Comparison of ENCODE assay signal across 11 mouse cellular contexts in the genomic region with DNA sequence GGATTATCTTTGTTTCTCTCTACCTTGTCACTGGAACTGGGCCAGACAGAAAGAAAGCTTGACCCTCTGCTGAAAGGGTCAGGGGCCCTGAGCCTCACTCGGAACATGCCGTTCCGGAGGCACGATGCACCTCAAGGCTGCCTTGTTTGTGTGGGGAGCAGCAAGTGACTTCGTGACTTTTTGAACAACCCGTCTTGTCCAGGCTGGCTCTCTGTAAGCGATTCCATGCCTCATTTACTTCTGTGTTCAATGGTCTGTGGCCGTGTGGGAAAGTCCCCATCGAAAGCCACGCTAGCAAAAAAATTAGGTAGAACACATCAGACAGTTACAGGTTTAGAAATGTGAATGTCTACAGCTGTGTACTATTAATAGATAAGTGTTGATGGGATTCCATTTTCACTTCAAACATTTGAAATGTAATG.
DNase-seq lines count a peak whose midpoint lies in the region; ATAC-seq and TF ChIP-seq lines count a peak whose summit lies in the region.
"Had no signal": no experiment of that assay in that cellular context is flagged by ENCODE, and none has a peak within 500 bp of the region (broad histone marks: within the 10 kb centered on the region; RNA-seq: fewer than 3 reads in every experiment).

No protein-coding gene starts in this region.

- H3K27ac ChIP-seq in heart, postnatal 0 days (ENCODE audit: low read depth): no peak overlapping the region
- no peak overlapping the region for H3K27ac ChIP-seq in neural tube, embryonic 11.5 days (ENCODE audit: low read depth, low read length)
- H3K27ac ChIP-seq: liver, embryonic 12.5 days; midbrain, embryonic 12.5 days had no signal

- POLR2A ChIA-PET in Patski (lab: Charles Lee): no interaction called here

- CTCF ChIA-PET in Patski (lab: Charles Lee): no interaction called here

- peaks cover 10% of the 10 kb centered on the region; the same call in 1 of the 2 replicates for H3K4me1 ChIP-seq in heart, postnatal 0 days (ENCODE audit: control insufficient read depth, insufficient read depth)
- H3K4me1 ChIP-seq in neural tube, embryonic 11.5 days (ENCODE audit: control insufficient read depth, insufficient read depth, low read length): peaks cover 12% of the 10 kb centered on the region
- H3K4me1 ChIP-seq: liver, embryonic 12.5 days had no signal

- no peaks in the 10 kb centered on the region for H3K9me3 ChIP-seq in heart, postnatal 0 days (replicated peaks; ENCODE audit: control insufficient read depth, low read length)
- no peaks in the 10 kb centered on the region for H3K9me3 ChIP-seq in neural tube, embryonic 11.5 days (ENCODE audit: control insufficient read depth, low read length)
- H3K9me3 ChIP-seq: liver, embryonic 12.5 days; midbrain, embryonic 12.5 days had no signal

- no peak for DNase-seq in heart, postnatal 0 days (ENCODE audit: low spot score)
- DNase-seq in heart, postnatal 25 days (ENCODE audit: low spot score): no peak
- DNase-seq in Patski (ENCODE audit: low read depth, low spot score): no peak
- peak; percentile 51 for DNase-seq in induced T-regulatory cell, adult 2 months (ENCODE audit: low read depth)
- DNase-seq in neural tube, embryonic 11.5 days (ENCODE audit: low spot score): peak; percentile 40
- DNase-seq in cerebellum, adult 9-11 months: no peak
- no peak for DNase-seq in lung, postnatal 4 days
- no peak for DNase-seq in spleen, postnatal 4 days (ENCODE audit: low spot score in 2 of 2)
- DNase-seq: right cerebral cortex, postnatal 4 days had no signal

- no peak overlapping the region for H3K9ac ChIP-seq in heart, postnatal 0 days (replicated peaks; ENCODE audit: low read depth, low read length)
- H3K9ac ChIP-seq in neural tube, embryonic 11.5 days (ENCODE audit: low read length): no peak overlapping the region
- H3K9ac ChIP-seq: liver, embryonic 12.5 days; midbrain, embryonic 12.5 days had no signal

- 30% methylated on average over 10 of the region's 10 CpGs for WGBS in heart, postnatal 0 days
- 34% methylated on average over 10 of the region's 10 CpGs for WGBS in neural tube, embryonic 11.5 days

- in situ Hi-C loops in Patski (cut with MboI; ENCODE audit: low pct_unique_long_range_greater_than_20kb): loop anchor here (10.0 kb wide), 1 partner anchor 135 kb away; the partner anchor contains the start of gene Sh3rf1

- no peak for TF ChIP-seq EP300 in heart, postnatal 0 days (IDR thresholded peaks at IDR 0.05; ENCODE audit: low read depth)

- intact Hi-C loops in heart, postnatal 25 days (cut with DNase I): no loop called here

- H3K36me3 ChIP-seq in heart, postnatal 0 days (replicated peaks; ENCODE audit: control insufficient read depth, insufficient read depth, low read length): 0 out of 2 replicates have a peak, but pooled peaks cover 10% of the 10 kb centered on the region
- no peaks in the 10 kb centered on the region for H3K36me3 ChIP-seq in neural tube, embryonic 11.5 days (ENCODE audit: control insufficient read depth, insufficient read depth, low read length)

- H3K4me3 ChIP-seq in heart, postnatal 0 days (ENCODE audit: low read depth, low read length): 0 out of 2 replicates have a peak overlapping the region, but pooled peaks have one; percentile 6
- H3K4me3 ChIP-seq in neural tube, embryonic 11.5 days (ENCODE audit: low read depth, low read length): no peak overlapping the region
- H3K4me3 ChIP-seq: liver, embryonic 12.5 days; midbrain, embryonic 12.5 days had no signal

- no peak for ATAC-seq in heart, postnatal 0 days (ENCODE audit: insufficient read depth, low read depth)
- peak; percentile 76 for ATAC-seq in Patski
- ATAC-seq in neural tube, embryonic 11.5 days (ENCODE audit: insufficient read depth, low FRiP score, low TSS enrichment): peak; percentile 29; the same call in 1 of the 2 replicates
- ATAC-seq: liver, embryonic 12.5 days had no signal

- H3K4me2 ChIP-seq in heart, postnatal 0 days (ENCODE audit: low read depth, low read length): peak overlapping the region; percentile 50
- no peak overlapping the region for H3K4me2 ChIP-seq in neural tube, embryonic 11.5 days (ENCODE audit: low read depth)
- H3K4me2 ChIP-seq: liver, embryonic 12.5 days; midbrain, embryonic 12.5 days had no signal

- no peak for TF ChIP-seq CTCF in heart, postnatal 0 days (IDR thresholded peaks at IDR 0.05; ENCODE audit: low read depth)
- TF ChIP-seq CTCF in Patski (IDR thresholded peaks at IDR 0.05): no peak

- no peaks in the 10 kb centered on the region for H3K27me3 ChIP-seq in heart, postnatal 0 days (ENCODE audit: control insufficient read depth, insufficient read depth, low read length)
- no peaks in the 10 kb centered on the region for H3K27me3 ChIP-seq in Patski
- H3K27me3 ChIP-seq in neural tube, embryonic 11.5 days (ENCODE audit: control insufficient read depth, insufficient read depth, low read length): no peaks in the 10 kb centered on the region
- H3K27me3 ChIP-seq: liver, embryonic 12.5 days; midbrain, embryonic 12.5 days had no signal

Comparison
In these comparisons a context has a peak if more than half of its experiments do, and no peak if none do; other contexts are left out.
1. DNase-seq: peak in induced T-regulatory cell, adult 2 months (single experiment) and neural tube, embryonic 11.5 days (single experiment); none in heart, postnatal 0 days (single experiment), heart, postnatal 25 days (single experiment), Patski (single experiment), cerebellum, adult 9-11 months (single experiment), lung, postnatal 4 days (0 of 2) and spleen, postnatal 4 days (0 of 2).